Mouse (Mus musculus) monocyte, adult 5-6 weeks (primary cell): ENCODE measurements around the gene Gm28308. TPM values are rescaled to one million over a fixed set of nuclear protein-coding genes. Genes with fewer than 3 reads are reported as not detected.

Experiments used
- ATAC-seq: fragments of 153-309, 156-312 bp; replicated peaks from 2 replicates; pipeline ENCODE4 v1.8.0; 2017; ENCODE audit warnings: mild to moderate bottlenecking; ENCODE audit not compliant: low TSS enrichment, insufficient number of reproducible peaks, severe bottlenecking, poor library complexity, low FRiP score
- total RNA-seq: library from RNA; stranded (forward); fragments of 200-1000, 200-491, 200-594 nt; gene quantifications from 3 replicates; pipeline ENCODE4 v1.2.3, GENCODE M21; 2017

Gm28308 gene
- total RNA-seq, 1 experiment from 2014 or later, result 5.6 TPM

DNA sequence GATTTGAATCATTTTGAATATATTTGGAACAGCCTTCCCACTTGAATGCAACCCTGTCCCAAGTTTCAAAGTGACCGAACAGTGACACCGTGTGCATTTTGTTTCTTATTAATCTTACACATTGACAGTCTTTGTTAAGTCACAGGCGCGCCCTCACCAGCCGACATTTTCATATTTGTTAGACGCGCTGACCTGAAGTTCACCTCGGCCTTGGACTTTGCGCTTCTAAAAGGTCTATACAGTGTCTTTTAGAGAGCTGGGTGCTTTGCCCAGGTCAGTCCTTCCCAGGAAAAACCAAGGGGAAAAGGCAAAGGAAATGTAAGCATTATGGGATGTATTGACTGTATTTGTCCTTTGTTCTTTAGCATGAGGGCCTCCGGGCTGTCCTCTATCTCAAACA, 18.4 kb downstream of the Gm28308 start:
- no peak for ATAC-seq

DNA sequence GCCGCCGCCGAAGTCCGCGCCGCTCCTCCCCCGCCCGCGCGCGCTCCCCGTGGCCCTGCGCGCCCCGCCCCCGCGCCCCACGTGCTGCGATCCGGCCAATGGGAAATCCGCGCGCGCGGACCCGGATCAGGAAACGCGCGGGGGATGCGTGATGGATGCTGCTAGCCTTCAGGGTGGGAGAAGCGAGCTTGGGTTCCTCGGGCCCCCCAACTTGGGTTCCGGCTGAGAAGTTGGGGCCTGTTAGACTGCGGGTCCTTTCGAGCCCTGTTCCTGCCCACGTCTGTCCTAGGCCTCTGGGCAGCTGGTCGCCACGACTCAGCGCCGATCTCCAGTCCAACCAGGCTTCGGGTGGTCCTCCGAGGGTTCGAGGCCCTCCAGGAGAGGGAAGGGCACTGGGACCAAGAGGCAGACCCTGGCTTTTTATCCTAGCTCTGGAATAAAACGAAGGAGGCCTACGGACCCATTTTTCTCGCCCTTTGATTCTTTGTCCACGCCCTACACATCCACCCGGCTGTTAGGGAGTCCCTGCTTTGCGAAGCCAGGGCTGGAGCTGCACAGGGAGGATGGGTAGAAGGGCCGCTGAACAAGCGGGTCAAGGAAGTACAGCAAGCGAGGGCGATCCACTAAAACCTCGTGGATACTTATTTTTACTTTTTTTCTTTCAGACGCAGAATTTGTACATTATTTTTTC, 21.1 kb downstream of the Gm28308 start:
- ATAC-seq, result peak; percentile 77

DNA sequence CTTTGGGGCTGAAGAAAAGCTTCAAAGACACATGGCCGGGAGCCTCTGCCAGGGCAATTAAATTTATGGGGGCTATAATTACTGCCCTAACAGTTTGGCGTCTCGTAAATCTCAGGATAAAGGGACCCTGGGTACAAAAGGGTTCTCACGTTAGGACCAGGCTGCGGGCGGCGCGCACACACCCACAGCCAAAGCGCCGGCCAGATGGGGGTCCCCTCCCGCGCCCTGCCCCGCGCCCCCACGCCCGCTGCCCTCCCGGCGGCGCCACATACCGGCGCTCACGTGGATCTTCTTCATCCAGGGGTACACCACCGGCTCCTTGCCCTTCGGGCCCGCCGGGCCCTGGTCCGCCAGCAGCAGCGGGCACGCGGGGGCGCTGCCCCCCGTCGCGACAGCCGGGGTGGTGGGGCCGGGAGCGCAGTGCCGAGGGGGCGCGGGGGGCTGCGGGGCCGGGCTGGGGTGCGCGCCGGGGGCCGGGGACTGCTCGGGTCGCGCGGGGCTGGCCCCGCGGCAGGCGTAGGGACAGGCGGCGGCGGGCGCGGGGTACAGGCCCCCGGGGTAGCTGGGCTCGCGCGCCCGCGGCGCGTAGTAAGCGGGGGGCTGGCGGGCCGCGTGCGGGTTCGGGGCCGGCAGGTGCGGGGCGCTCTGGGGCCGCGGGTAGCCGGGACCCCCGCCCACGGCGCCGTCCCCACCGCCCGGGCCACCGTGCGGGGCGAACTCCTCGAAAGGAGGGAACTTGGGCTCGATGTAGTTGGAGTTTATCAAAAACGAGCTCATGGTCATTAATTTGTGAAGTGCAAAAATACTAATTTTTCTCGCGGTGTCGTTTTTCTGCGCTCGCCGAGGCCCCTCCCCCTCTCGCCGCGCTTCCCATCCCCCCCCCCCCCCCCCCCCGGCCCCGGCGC, 22.0 kb downstream of the Gm28308 start, which contains the start of gene Hoxa4:
Gene Hoxa4 (minus strand): TSS at position 848 of the 905 bp plus-strand sequence.
- no peak for ATAC-seq

DNA sequence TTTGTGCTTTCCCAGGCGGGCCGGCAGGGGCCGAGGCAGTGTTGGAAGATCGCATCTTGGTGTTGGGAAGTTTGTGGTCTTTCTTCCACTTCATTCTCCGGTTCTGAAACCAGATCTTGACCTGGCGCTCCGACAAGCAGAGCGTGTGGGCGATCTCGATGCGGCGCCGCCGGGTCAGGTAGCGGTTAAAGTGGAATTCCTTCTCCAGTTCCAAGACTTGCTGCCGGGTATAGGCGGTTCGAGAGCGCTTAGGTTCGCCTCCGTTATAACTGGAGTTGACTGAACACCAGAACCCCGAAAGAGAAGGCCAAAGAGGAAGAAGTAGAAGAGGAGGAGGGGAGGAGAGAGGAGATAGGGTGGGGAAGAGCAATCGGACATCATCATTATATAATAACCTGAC, 22.7 kb downstream of the Gm28308 start:
- ATAC-seq, result no peak

DNA sequence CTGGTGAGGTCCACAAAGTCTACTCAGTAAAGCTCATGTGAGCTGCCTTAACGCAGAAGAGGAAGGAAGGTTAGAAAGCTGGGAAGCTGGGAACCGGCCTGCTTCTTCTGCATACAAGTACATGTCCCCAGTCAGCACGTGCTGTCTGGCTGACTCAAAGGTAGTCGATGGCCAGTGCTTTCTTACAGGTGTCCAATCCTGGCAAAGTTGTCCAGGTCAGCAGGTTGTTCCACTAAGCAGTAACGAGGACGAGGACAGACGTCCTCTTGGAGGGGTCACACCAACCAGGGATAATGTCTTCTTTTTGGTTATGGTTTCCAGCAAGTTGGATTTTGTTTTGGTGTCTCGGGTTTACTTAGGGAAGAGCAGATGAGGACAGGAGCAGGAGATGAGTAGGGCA, 23.2 kb downstream of the Gm28308 start:
- ATAC-seq, result no peak

DNA sequence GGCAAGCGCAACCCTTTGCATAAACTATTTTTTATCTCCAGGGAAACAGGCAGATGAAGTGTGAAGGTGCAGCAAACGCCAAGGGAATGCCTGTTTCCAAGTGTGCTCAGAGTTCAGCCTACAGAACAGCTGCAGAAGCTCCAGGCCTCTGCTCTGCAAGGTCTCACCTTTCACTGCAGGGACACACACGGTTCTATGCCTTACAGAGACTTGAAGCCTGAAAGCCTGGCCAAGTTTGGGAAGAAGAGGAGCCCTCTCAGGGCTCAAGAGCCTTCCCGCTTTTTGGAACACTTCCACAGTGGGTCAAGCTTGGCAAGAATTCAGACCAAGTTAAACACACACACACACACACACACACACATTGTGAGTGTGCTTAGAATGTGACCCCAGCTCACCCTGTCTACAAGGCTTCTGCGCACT, 24.0 kb downstream of the Gm28308 start:
- ATAC-seq, result no peak

DNA sequence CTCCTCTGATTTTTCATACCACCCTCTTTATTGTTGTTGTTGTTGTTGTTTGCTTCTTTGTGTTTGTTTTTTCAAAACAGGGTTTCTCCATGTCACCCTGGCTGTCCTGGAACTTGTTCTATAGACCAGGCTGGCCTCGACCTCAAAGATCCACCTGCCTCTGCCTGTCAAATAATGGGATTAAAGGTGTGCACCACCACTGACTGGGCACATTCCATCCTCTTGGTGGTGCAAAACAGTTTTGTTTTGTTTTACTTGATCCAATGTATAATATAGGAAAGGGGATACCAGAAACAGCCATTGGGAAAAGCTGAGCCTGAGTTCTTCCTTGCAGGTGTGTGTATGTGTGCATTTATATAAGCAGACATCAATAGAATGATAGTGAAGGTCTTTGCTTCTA, 26.6 kb downstream of the Gm28308 start:
- ATAC-seq, result no peak

DNA sequence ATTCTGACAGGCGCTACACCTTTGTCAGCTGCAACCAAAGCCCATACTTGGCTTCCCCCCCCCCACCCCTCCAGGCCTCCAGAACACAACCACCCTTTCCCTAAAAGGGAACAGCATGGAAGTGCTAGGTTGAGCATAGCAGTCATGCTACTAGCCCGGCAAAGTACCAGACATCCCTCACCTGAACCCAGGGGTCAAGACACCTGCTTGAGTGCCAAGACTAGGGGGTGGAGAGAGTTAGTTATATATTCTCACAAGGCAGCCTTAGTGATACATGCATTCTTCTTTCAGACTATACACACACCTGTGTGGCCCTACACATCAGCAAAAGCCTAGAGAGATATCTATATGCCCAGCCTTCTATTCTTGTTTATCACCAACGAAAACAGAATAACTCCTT, 27.3 kb downstream of the Gm28308 start:
- ATAC-seq, result no peak

DNA sequence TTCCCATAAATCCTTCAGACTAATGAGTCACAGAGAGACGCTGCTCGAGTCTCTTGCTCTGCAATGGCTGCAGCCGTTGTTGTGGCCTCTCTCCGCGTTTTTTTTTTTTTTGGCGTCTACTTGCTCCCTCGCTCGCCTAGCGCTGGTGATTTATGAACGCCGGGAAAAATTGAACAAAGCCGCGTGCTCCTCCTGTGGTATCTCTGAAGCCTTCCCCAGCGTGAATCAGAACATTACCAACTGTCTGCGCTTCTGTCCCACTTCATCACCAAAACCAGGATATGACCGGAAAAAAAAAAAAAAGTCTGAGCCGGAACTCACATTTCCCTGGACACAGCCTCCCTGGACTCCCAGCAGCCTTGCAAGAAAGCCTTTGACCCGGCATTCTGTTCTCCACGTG, 27.9 kb downstream of the Gm28308 start:
- no peak for ATAC-seq

DNA sequence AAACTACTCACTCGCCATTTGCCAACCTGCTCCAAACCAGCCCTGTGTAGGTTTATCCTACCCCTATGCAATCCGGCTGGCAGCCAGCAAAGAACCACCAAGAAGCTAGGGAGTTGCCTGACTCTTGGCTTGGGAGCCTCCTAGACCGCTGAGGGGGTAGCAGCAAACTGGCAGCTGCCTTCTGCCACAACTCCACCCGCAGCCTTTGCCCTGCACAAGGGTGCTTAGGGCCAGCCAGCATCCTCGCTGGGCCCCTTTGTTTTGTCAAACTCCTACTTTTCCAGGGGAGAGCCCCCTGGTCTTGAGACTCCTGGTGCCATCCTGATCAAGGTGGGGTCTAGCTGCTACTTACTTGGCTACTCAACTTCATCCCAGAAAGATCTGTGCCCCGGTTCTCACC, 28.5 kb downstream of the Gm28308 start:
- no peak for ATAC-seq

DNA sequence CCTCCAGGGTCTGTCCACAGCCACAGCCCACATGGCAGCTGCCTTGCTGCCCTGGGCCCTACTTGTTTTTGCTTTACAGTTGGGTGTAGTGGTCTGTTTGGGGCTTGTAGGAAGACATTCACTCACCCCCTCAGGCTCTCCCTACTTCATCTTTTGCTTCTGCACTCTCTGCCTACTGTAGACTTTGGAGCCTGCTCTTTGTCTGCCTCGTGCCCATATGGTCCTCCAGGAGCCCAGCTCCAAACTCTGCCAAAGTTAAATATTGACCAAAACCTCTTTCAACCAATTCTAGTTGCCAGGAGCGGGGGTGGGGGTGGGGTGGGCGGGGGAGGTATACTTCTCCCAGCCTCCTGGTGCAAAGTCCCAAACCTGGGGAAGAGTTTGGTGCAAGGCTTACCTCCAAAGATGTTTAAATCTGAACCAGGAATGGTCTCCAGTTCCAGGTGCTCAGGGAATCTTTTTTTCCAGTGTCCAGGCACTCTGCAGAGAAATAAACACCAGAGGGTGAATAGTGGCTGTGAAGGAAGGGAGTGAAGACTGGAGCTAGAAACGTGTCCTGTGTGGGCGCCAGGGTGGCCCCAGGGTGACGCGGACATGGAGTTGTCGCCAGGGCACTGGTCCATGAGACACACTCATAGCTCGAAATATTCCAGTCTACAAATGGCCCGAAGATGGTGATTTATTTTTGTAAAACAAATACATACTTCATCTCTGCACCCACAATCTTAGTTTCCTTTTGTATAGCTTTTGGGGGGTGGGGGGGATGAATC, 29.6 kb downstream of the Gm28308 start:
- no peak for ATAC-seq

DNA sequence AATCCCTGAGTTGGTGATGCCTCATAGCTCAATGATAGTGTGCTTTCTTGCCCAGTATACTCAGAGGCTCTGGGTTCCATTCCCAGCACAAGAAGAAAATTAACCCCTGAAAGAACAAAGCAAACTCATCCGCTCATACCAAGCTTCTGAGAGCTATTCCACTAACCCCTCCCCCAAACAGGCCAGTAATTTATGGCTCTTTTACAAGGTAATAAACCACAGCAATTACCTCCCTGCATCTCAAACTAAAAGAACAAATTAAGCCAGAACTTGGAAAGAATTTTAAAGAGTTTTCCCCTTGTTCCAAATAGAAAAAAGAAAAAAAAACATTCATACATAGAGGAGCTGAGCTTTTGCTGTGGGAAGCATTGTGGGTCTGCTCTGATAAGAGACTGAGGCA, 30.3 kb downstream of the Gm28308 start:
- no peak for ATAC-seq

DNA sequence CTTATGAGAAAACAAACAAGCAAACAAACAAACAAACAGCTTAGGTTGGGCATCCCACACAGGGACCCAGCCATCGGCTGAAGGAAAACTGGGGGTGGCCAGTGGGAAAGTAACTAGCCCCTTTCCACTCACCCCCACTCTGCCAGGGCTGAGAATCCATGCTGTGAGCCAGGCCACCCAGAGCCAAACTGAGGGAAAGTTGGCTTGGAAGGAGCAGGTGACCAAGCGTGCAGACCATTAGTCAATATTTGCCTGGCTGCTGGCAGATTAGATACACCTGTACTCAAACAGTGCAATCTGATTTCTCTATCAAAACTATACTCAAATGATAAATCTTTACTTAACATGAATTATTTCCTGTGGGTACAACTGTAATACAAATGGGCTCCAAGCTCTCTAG, 31.1 kb downstream of the Gm28308 start:
- ATAC-seq, result no peak

DNA sequence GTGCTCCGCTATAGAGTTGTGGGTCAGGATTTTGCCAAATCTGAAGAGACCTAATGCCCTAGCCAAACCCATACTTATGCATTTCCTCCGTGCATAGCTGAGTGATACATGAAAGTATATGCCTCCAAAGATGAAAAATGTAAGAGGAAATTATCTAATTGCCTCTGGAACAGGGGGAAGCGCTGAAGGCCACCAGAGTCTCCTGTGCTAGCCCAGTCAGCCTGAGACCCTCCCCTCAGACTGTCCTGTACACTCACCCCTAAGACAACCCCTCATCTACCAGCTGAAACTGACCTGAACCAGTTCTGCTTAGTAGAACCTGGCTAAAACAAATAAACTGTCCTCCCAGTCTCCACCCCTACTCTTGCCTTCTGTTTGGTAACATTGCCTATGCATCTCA, 32.4 kb downstream of the Gm28308 start:
- ATAC-seq, result no peak

DNA sequence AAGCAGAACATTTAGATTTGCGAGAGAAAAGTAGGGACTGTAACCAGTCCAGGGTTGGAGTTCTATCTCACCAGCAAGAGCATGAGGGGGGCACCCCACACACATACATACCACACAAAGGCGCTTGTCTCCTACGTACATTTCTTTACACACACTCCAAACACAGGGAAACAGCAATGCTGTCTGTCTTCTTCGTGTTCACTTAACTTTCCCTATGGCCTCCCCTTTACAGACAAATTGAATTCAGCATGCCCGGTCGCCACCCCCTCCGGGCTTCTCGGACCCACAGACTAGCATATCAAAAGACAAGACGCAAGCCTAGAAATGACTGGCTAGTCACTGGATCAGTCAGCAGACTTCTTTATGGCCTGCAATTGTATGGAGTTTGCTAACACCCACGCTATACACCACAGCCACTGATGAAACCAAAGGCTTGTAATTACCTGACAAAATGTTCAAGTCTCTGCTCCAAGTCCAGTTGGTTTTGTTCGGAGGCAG, 32.9 kb downstream of the Gm28308 start:
- no peak for ATAC-seq

DNA sequence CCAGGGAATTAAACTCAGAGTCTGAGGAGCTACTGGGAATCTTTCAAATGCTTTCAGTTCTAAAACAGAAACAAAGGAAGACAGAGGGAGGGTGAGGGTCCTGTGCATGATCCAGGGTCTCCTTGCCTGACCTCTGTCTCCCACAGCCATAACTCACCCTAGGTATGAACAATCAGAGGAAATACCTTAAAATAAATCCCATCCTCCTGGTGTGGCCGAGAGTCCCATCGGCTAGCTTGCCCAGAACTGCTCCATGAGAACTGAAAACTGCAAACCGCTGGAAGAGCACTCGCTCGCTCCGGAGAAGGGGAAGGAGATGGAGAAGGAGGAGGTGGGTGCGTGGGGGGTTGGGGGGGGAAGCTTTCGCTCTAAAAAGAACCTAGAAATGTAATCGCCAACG, 33.4 kb downstream of the Gm28308 start:
- no peak for ATAC-seq

DNA sequence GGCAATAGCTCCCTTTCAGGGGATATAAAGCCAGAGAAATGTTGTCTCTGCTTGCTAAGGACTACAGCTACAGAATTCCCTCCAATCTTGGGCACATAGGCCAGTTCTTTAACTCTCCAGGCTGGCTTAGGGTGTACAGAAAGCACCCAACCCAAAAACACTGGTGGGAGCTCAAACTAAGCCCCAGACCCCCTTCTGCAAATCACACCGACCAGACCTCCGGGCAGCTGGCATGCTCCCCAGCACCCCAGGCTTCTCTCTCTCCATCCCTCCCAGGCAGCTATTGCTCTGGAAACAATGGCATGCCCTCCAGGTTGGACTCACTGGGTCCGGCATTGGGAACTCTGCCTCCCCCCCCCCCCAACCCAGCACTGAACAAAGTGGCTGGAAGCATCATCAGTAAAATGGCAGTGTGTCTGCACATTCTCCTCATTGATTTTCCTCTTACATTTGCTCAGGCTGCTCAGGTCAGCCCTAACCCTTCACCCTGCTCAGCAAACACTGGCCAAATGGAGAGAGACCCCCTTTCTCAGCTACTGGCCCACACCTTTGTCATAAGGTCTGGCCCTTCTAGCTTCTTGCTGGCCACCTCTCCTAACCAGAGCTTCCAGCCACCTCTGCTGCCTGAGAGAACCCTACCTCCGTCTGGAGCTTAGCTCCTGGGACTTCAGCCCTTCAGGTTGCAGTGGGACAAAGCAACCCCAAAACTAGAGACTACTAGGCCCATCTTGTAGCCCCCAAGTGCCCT, 34.0 kb downstream of the Gm28308 start:
- ATAC-seq, result no peak

DNA sequence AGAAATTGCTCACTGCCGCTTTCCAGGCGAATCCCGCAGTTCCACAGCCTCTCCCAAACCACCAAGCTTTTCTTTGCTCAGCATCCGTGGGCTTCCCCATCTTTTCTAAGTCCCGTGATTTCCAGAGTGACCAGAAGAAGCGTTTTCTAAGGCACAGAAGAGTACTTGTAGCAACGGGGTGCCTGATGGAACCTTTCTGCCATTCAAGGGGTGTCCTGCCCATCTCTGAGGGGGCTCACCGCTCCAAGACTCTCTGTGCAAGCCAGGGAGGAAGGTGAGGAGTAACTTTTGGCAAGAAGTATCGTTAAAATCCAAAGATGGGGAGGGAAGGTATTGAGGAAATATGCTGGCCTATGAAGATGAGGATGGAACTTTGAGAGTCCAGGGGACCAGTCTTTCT, 35.3 kb downstream of the Gm28308 start:
- ATAC-seq, result no peak
